Mouse (Mus musculus) heart, embryonic 14.5 days (tissue): ENCODE data around the gene Otud7a. TPM values are rescaled to one million over a fixed set of nuclear protein-coding genes. Genes with fewer than 3 reads are reported as not detected.

Experiments used
- polyA plus RNA-seq: library from polyadenylated mRNA; unstranded; fragments of >200 nt; fragmentation: Nextera tagmentation; extraction: Ambion mirVana; gene quantifications from 2 replicates; pipeline ENCODE4 v1.2.1, GENCODE M21; 2014

The Otud7a gene
- polyA plus RNA-seq, 1 experiment from 2014 or later, result 0.22 TPM

Other genes with a start within 250 kb of the Otud7a start
- 0.24 and 0.38 TPM in 2 replicates for gene Chrna7, start 232.2 kb upstream of the Otud7a start, polyA plus RNA-seq